9 mouse cellular contexts compared by ENCODE assay signal in the genomic region with DNA sequence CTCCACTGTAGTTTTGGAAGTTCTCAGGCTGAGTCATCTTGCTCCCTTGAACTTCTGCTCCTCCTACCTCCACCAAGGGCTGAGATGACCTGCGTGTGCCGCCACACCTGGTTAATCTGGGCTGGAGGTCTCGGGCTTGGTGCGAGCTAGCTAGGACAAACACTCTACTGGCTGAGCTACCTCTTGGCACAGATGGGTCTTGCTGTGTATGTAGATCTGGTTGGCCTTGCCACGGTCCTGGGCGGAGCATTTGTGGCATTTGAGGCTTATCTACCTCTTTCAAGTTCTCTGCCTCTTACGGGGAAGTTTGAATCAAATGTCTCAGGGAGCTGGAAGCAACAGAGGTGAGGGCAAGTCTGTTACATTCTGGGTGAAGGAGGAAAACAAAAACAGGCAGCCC. TPM values are rescaled to one million over a fixed set of nuclear protein-coding genes. Genes with fewer than 3 reads are reported as not detected.
DNase-seq lines count a peak whose midpoint lies in the region; ATAC-seq and TF ChIP-seq lines count a peak whose summit lies in the region.
"Had no signal": no experiment of that assay in that cellular context is flagged by ENCODE, and none has a peak within 500 bp of the region (broad histone marks: within the 10 kb centered on the region; RNA-seq: fewer than 3 reads in every experiment).

No protein-coding gene starts in this region.

- no peak for TF ChIP-seq CTCF in E14TG2a.4 (conservative IDR thresholded peaks at IDR 0.05; ENCODE audit: low read length)

- H3K27ac ChIP-seq in hindbrain, embryonic 15.5 days (replicated peaks) = peak overlapping the region; percentile 21
- no peak overlapping the region for H3K27ac ChIP-seq in hindbrain, embryonic 11.5 days (ENCODE audit: low read depth, low read length)

- WGBS in hindbrain, embryonic 15.5 days = 73% methylated on average over 7 of the region's 7 CpGs
- WGBS in hindbrain, embryonic 11.5 days = 76% methylated on average over 7 of the region's 7 CpGs

- no peaks in the 10 kb centered on the region for H3K9me3 ChIP-seq in hindbrain, embryonic 15.5 days
- H3K9me3 ChIP-seq in hindbrain, embryonic 11.5 days (ENCODE audit: control insufficient read depth, low read length) = no peaks in the 10 kb centered on the region
- no peaks in the 10 kb centered on the region for H3K9me3 ChIP-seq in E14TG2a.4 (ENCODE audit: low read length)
- H3K9me3 ChIP-seq: megakaryocyte, embryonic 14.5 days had no signal

- no peak for ATAC-seq in hindbrain, embryonic 15.5 days (ENCODE audit: low FRiP score, low read depth)
- no peak for ATAC-seq in hindbrain, embryonic 11.5 days (ENCODE audit: low FRiP score)

- H3K4me1 ChIP-seq in hindbrain, embryonic 15.5 days (replicated peaks) = peaks cover 85% of the 10 kb centered on the region
- peaks cover 44% of the 10 kb centered on the region for H3K4me1 ChIP-seq in hindbrain, embryonic 11.5 days (replicated peaks; ENCODE audit: control insufficient read depth, insufficient read depth, low read length)
- H3K4me1 ChIP-seq in E14TG2a.4 (replicated peaks; ENCODE audit: low read depth, low read length) = peaks cover 100% of the 10 kb centered on the region

- H3K4me3 ChIP-seq in hindbrain, embryonic 15.5 days = no peak overlapping the region
- H3K4me3 ChIP-seq in hindbrain, embryonic 11.5 days (ENCODE audit: low read depth, low read length) = no peak overlapping the region
- 0 out of 2 replicates have a peak overlapping the region, but pooled peaks have one; percentile 76 for H3K4me3 ChIP-seq in E14TG2a.4 (replicated peaks; ENCODE audit: low read length)
- H3K4me3 ChIP-seq: megakaryocyte, embryonic 14.5 days had no signal

- no peak for DNase-seq in hindbrain, embryonic 11.5 days (ENCODE audit: low spot score)
- peak; percentile 45 to 64 for DNase-seq in adrenal gland, postnatal 36 days
- peak; percentile 62 to 82 for DNase-seq in lung, postnatal 4 days
- no peak for DNase-seq in layer of hippocampus, adult 11-12 months (ENCODE audit: low spot score)
- DNase-seq in natural killer cell, adult 2 months (ENCODE audit: low spot score in 2 of 2) = no peak

- H3K27me3 ChIP-seq in hindbrain, embryonic 15.5 days = no peaks in the 10 kb centered on the region
- no peaks in the 10 kb centered on the region for H3K27me3 ChIP-seq in hindbrain, embryonic 11.5 days (ENCODE audit: control insufficient read depth, insufficient read depth, low read length)
- no peaks in the 10 kb centered on the region for H3K27me3 ChIP-seq in E14TG2a.4 (ENCODE audit: insufficient read depth, low read length)
- H3K27me3 ChIP-seq: megakaryocyte, embryonic 14.5 days had no signal

- H3K9ac ChIP-seq in hindbrain, embryonic 15.5 days = no peak overlapping the region
- H3K9ac ChIP-seq in hindbrain, embryonic 11.5 days (ENCODE audit: low read depth, low read length) = no peak overlapping the region

- H3K4me2 ChIP-seq in hindbrain, embryonic 15.5 days = no peak overlapping the region
- no peak overlapping the region for H3K4me2 ChIP-seq in hindbrain, embryonic 11.5 days (replicated peaks; ENCODE audit: low read depth, low read length)

- H3K36me3 ChIP-seq in hindbrain, embryonic 15.5 days = peaks cover 24% of the 10 kb centered on the region
- 0 out of 2 replicates have a peak, but pooled peaks cover 5% of the 10 kb centered on the region for H3K36me3 ChIP-seq in hindbrain, embryonic 11.5 days (ENCODE audit: control insufficient read depth, insufficient read depth, low read length)
- peaks cover 91% of the 10 kb centered on the region for H3K36me3 ChIP-seq in E14TG2a.4 (ENCODE audit: insufficient read depth, low read length)

RNA-seq across cellular contexts. Expression of a gene that starts 11.6 kb away (rescaled TPM):
- 152 and 173 TPM in 2 replicates for polyA plus RNA-seq in hindbrain, embryonic 15.5 days (2015; fragmentation: Nextera tagmentation; extraction: Ambion mirVana)
- polyA plus RNA-seq in hindbrain, embryonic 11.5 days (2014; fragmentation: Nextera tagmentation; extraction: Ambion mirVana) = 45.8 and 61.1 TPM in 2 replicates
- 100 to 1,000 TPM; 103 to 128 TPM for total RNA-seq in adrenal gland, postnatal 36 days (2021)

RNA-seq across cellular contexts. Expression of a gene that starts 28.1 kb away (rescaled TPM):
- 296 and 312 TPM in 2 replicates for polyA plus RNA-seq in hindbrain, embryonic 15.5 days (2015; fragmentation: Nextera tagmentation; extraction: Ambion mirVana)
- 437 and 458 TPM in 2 replicates for polyA plus RNA-seq in hindbrain, embryonic 11.5 days (2014; fragmentation: Nextera tagmentation; extraction: Ambion mirVana)
- 100 to 1,000 TPM; 851 to 921 TPM for total RNA-seq in adrenal gland, postnatal 36 days (2021)

RNA-seq across cellular contexts. Expression of a gene that starts 30.2 kb away (rescaled TPM):
- polyA plus RNA-seq in hindbrain, embryonic 15.5 days (2015; fragmentation: Nextera tagmentation; extraction: Ambion mirVana) = 32.4 and 38.8 TPM in 2 replicates
- 15.1 TPM in 2 replicates for polyA plus RNA-seq in hindbrain, embryonic 11.5 days (2014; fragmentation: Nextera tagmentation; extraction: Ambion mirVana)
- total RNA-seq in adrenal gland, postnatal 36 days (2021) = 1 to 10 TPM; 2.8 to 3.6 TPM

RNA-seq across cellular contexts. Expression of a gene that starts 34.6 kb away (rescaled TPM):
- 0.26 and 0.28 TPM in 2 replicates for polyA plus RNA-seq in hindbrain, embryonic 15.5 days (2015; fragmentation: Nextera tagmentation; extraction: Ambion mirVana)
- 0.39 and 0.60 TPM in 2 replicates for polyA plus RNA-seq in hindbrain, embryonic 11.5 days (2014; fragmentation: Nextera tagmentation; extraction: Ambion mirVana)
- not detected for total RNA-seq in adrenal gland, postnatal 36 days (2021)
- polyA plus RNA-seq: heart, postnatal 0 days had no signal

RNA-seq across cellular contexts. Expression of a gene that starts 44.0 kb away (rescaled TPM):
- polyA plus RNA-seq in hindbrain, embryonic 15.5 days (2015; fragmentation: Nextera tagmentation; extraction: Ambion mirVana) = 14.9 and 16.2 TPM in 2 replicates
- polyA plus RNA-seq in hindbrain, embryonic 11.5 days (2014; fragmentation: Nextera tagmentation; extraction: Ambion mirVana) = 13.1 and 17.0 TPM in 2 replicates
- total RNA-seq in adrenal gland, postnatal 36 days (2021) = 10 to 100 TPM; 20.2 to 26.3 TPM

Comparison
In these comparisons a context has a peak if more than half of its experiments do, and no peak if none do; other contexts are left out.
1. DNase-seq: peak in adrenal gland, postnatal 36 days (2 of 2) and lung, postnatal 4 days (2 of 2); none in hindbrain, embryonic 11.5 days (single experiment), layer of hippocampus, adult 11-12 months (single experiment) and natural killer cell, adult 2 months (0 of 2).